Mouse (Mus musculus): ENCODE measurements around the gene Thsd7b. TPM values are rescaled to one million over a fixed set of nuclear protein-coding genes. Genes with fewer than 3 reads are reported as not detected.
A peak's percentile ranks its signal among the peaks of the same experiment; 100 is the strongest.

Gene Thsd7b
- polyA plus RNA-seq, 1 experiment from 2014 or later, result 0.82 TPM

GRCm38 (mm10) chr1:130066193-130066959, 793.3 kb downstream of the Thsd7b start:
- 77% methylated on average over 3 of the region's 3 CpGs for WGBS
- no peak overlapping the region for H3K4me2 ChIP-seq

DNA sequence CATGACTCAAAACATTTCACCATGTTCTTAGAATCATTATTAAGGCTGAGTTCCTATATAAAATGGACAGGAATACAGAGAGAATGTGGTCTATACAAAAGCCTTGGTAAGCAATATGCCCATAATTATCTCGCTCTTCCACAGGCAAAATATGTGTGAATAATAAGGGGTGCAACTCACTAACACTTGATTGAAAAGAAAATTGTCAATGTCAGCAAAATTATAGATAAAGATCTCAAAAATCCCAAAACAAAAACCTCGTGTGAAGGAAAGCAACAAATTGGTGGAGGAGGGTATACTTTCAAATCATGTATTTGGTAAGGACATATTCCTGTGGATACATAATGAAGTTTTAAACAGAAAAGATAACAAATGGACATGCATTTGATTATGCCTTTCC, 810.7 kb downstream of the Thsd7b start:
- H3K4me3 ChIP-seq (ENCODE audit: low read depth, low read length), result no peak overlapping the region
- no peak overlapping the region for H3K27ac ChIP-seq (ENCODE audit: low read depth, low read length)
- 69% methylated on average over 2 of the region's 2 CpGs for WGBS
- H3K9ac ChIP-seq (ENCODE audit: low read depth, low read length), result no peak overlapping the region
- no peaks in the 10 kb centered on the region for H3K9me3 ChIP-seq (ENCODE audit: control insufficient read depth, low read length)
- H3K36me3 ChIP-seq (ENCODE audit: control insufficient read depth, insufficient read depth, low read length), result no peaks in the 10 kb centered on the region
- no peaks in the 10 kb centered on the region for H3K27me3 ChIP-seq (replicated peaks; ENCODE audit: control insufficient read depth, insufficient read depth, low read length)
- no peak for ATAC-seq (replicated peaks; ENCODE audit: low FRiP score)
- H3K4me2 ChIP-seq, result no peak overlapping the region
- DNase-seq (ENCODE audit: low spot score), result no peak
- no peaks in the 10 kb centered on the region for H3K4me1 ChIP-seq (replicated peaks; ENCODE audit: control insufficient read depth, insufficient read depth, low read length)

More at GRCm38 (mm10) chr1:130066193-130066959, 793.3 kb downstream of the Thsd7b start:
- H3K4me1 ChIP-seq (replicated peaks; ENCODE audit: control insufficient read depth, insufficient read depth, low read length), result no peaks in the 10 kb centered on the region
- no peaks in the 10 kb centered on the region for H3K27me3 ChIP-seq (replicated peaks; ENCODE audit: control insufficient read depth, insufficient read depth, low read length)
- H3K9me3 ChIP-seq (ENCODE audit: control insufficient read depth, low read length), result no peaks in the 10 kb centered on the region
- no peak overlapping the region for H3K4me3 ChIP-seq (ENCODE audit: low read depth, low read length)
- ATAC-seq (replicated peaks; ENCODE audit: low FRiP score) (no peak), DNase-seq (ENCODE audit: low spot score) (no peak)
- H3K36me3 ChIP-seq (ENCODE audit: control insufficient read depth, insufficient read depth, low read length), result no peaks in the 10 kb centered on the region
- H3K27ac ChIP-seq (ENCODE audit: low read depth, low read length), result no peak overlapping the region
- no peak overlapping the region for H3K9ac ChIP-seq (ENCODE audit: low read depth, low read length)

DNA sequence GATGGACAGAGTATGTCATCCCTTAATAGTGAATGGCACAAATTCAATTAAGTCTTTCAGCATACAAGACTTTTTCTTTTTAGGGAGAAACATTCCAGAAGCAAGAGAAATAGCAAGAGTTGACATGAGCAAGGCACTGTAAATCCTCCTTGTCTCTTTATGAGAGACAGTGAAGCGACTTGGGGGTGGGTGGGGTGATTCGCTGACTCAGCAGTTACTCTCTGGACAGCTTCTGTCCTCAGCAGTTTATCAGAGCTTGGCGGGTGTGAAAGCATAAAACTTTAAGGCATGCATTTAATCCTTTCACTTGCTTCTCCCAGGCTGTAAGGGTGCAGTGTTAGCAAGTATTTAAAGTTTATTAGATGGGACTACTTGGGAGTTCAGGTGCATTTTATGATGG, 812.1 kb downstream of the Thsd7b start:
- DNase-seq (ENCODE audit: low spot score) (no peak), ATAC-seq (replicated peaks; ENCODE audit: low FRiP score) (no peak)
- H3K4me2 ChIP-seq, result no peak overlapping the region
- H3K9ac ChIP-seq (ENCODE audit: low read depth, low read length), result no peak overlapping the region
- no peaks in the 10 kb centered on the region for H3K36me3 ChIP-seq (ENCODE audit: control insufficient read depth, insufficient read depth, low read length)
- no peaks in the 10 kb centered on the region for H3K9me3 ChIP-seq (ENCODE audit: control insufficient read depth, low read length)
- no peak overlapping the region for H3K4me3 ChIP-seq (ENCODE audit: low read depth, low read length)
- WGBS, result 58% methylated on average over 3 of the region's 3 CpGs
- H3K27ac ChIP-seq (ENCODE audit: low read depth, low read length), result no peak overlapping the region
- H3K4me1 ChIP-seq (replicated peaks; ENCODE audit: control insufficient read depth, insufficient read depth, low read length), result no peaks in the 10 kb centered on the region
- no peaks in the 10 kb centered on the region for H3K27me3 ChIP-seq (replicated peaks; ENCODE audit: control insufficient read depth, insufficient read depth, low read length)

- no peak for ATAC-seq (replicated peaks; ENCODE audit: low FRiP score)
Measured at GRCm38 (mm10) chr1:130085910-130086309, 812.8 kb downstream of the Thsd7b start.

DNA sequence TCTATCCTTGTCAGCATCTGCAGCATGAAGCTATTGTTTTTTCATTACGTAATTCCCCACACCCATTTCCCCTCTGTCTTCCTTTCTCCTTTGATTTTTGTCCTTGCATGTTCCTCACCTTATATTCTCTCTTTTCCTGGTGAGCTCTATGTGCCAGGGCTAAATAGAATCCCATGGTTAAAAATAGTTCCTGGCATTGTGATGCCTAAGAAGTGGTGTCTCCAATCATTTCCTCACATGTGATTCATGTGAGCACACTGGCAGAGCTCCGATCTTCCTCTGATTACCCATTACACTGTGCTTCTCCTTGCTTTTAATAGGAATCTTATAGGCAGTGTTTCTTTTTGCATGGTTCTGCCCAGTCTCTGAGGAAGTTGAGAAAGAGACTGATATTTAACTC, 826.1 kb downstream of the Thsd7b start:
- H3K4me2 ChIP-seq, result no peak overlapping the region
- H3K4me3 ChIP-seq (ENCODE audit: low read depth, low read length), result no peak overlapping the region
- H3K27ac ChIP-seq (ENCODE audit: low read depth, low read length), result no peak overlapping the region
- H3K36me3 ChIP-seq (ENCODE audit: control insufficient read depth, insufficient read depth, low read length), result no peaks in the 10 kb centered on the region
- 73% methylated on average over 2 of the region's 2 CpGs for WGBS
- no peak for DNase-seq (ENCODE audit: low spot score)
- no peak overlapping the region for H3K9ac ChIP-seq (ENCODE audit: low read depth, low read length)
- H3K4me1 ChIP-seq (replicated peaks; ENCODE audit: control insufficient read depth, insufficient read depth, low read length), result no peaks in the 10 kb centered on the region
- H3K27me3 ChIP-seq (replicated peaks; ENCODE audit: control insufficient read depth, insufficient read depth, low read length), result no peaks in the 10 kb centered on the region
- H3K9me3 ChIP-seq (ENCODE audit: control insufficient read depth, low read length), result no peaks in the 10 kb centered on the region
- no peak for ATAC-seq (replicated peaks; ENCODE audit: low FRiP score)

More at GRCm38 (mm10) chr1:130085910-130086309, 812.8 kb downstream of the Thsd7b start:
- no peaks in the 10 kb centered on the region for H3K27me3 ChIP-seq (replicated peaks; ENCODE audit: control insufficient read depth, insufficient read depth, low read length)
- H3K27ac ChIP-seq (ENCODE audit: low read depth, low read length), result no peak overlapping the region
- DNase-seq (ENCODE audit: low spot score), result no peak
- H3K9ac ChIP-seq (ENCODE audit: low read depth, low read length), result no peak overlapping the region
- H3K4me2 ChIP-seq, result no peak overlapping the region
- H3K9me3 ChIP-seq (ENCODE audit: control insufficient read depth, low read length), result no peaks in the 10 kb centered on the region
- WGBS, result 79% methylated on average over 2 of the region's 2 CpGs
- no peak overlapping the region for H3K4me3 ChIP-seq (ENCODE audit: low read depth, low read length)
- no peaks in the 10 kb centered on the region for H3K4me1 ChIP-seq (replicated peaks; ENCODE audit: control insufficient read depth, insufficient read depth, low read length)
- no peaks in the 10 kb centered on the region for H3K36me3 ChIP-seq (ENCODE audit: control insufficient read depth, insufficient read depth, low read length)

- Histone ChIP-seq H3K27me3 (replicated peaks; ENCODE audit: control insufficient read depth, insufficient read depth, low read length) (no peaks in the 10 kb centered on the region), H3K27ac (ENCODE audit: low read depth, low read length) (peak overlapping the region; percentile 58; the same call in 1 of the 2 replicates), H3K4me3 (ENCODE audit: low read depth, low read length) (no peak overlapping the region), H3K9me3 (ENCODE audit: control insufficient read depth, low read length) (no peaks in the 10 kb centered on the region), H3K36me3 (ENCODE audit: control insufficient read depth, insufficient read depth, low read length) (no peaks in the 10 kb centered on the region), H3K9ac (ENCODE audit: low read depth, low read length) (no peak overlapping the region), H3K4me2 (peak overlapping the region; percentile 37), H3K4me1 (replicated peaks; ENCODE audit: control insufficient read depth, insufficient read depth, low read length) (peaks cover 12% of the 10 kb centered on the region)
- WGBS, result 32% methylated on average over 1 of the region's 1 CpGs
- peak; percentile 99 for ATAC-seq (replicated peaks; ENCODE audit: low FRiP score)
- DNase-seq (ENCODE audit: low spot score), result no peak
Measured at GRCm38 (mm10) chr1:130112580-130113314, 839.6 kb downstream of the Thsd7b start.

DNA sequence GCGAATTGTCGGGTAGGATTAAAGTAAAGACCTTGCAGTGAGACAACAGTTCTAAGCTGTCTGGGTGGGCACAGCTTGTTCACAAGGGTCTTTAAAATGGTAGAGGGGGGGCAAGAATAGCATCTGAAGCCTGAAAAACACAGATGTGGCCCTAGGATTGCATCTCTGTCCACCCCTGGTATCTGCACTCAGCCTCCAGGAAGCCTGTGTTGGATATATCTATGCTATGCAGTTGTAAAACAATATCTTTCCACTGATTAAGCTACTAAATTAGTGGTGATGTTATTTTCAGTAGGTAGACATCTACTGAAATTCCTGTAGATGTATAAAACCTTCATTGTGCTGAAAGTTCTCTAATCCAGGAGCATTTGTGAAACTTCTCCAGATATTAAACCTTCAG, 840.4 kb downstream of the Thsd7b start:
- H3K27me3 ChIP-seq (replicated peaks; ENCODE audit: control insufficient read depth, insufficient read depth, low read length), result no peaks in the 10 kb centered on the region
- H3K4me2 ChIP-seq, result peak overlapping the region; percentile 37
- H3K9me3 ChIP-seq (ENCODE audit: control insufficient read depth, low read length), result no peaks in the 10 kb centered on the region
- peak overlapping the region; percentile 58; the same call in 1 of the 2 replicates for H3K27ac ChIP-seq (ENCODE audit: low read depth, low read length)
- no peak overlapping the region for H3K9ac ChIP-seq (ENCODE audit: low read depth, low read length)
- WGBS, result 85% methylated on average over 2 of the region's 2 CpGs
- H3K36me3 ChIP-seq (ENCODE audit: control insufficient read depth, insufficient read depth, low read length), result no peaks in the 10 kb centered on the region
- peaks cover 12% of the 10 kb centered on the region for H3K4me1 ChIP-seq (replicated peaks; ENCODE audit: control insufficient read depth, insufficient read depth, low read length)
- no peak for DNase-seq (ENCODE audit: low spot score)
- H3K4me3 ChIP-seq (ENCODE audit: low read depth, low read length), result no peak overlapping the region
- ATAC-seq (replicated peaks; ENCODE audit: low FRiP score), result peak; percentile 84

- WGBS, result 76% methylated on average over 3 of the region's 3 CpGs
- no peak for ATAC-seq (replicated peaks; ENCODE audit: low FRiP score)
- no peak overlapping the region for H3K4me2 ChIP-seq
Measured at GRCm38 (mm10) chr1:130130901-130131300, 857.8 kb downstream of the Thsd7b start.

More at GRCm38 (mm10) chr1:130130901-130131300, 857.8 kb downstream of the Thsd7b start:
- Histone ChIP-seq H3K4me1 (replicated peaks; ENCODE audit: control insufficient read depth, insufficient read depth, low read length) (no peaks in the 10 kb centered on the region), H3K9ac (ENCODE audit: low read depth, low read length) (no peak overlapping the region), H3K27ac (ENCODE audit: low read depth, low read length) (no peak overlapping the region), H3K27me3 (replicated peaks; ENCODE audit: control insufficient read depth, insufficient read depth, low read length) (no peaks in the 10 kb centered on the region), H3K9me3 (ENCODE audit: control insufficient read depth, low read length) (no peaks in the 10 kb centered on the region), H3K36me3 (ENCODE audit: control insufficient read depth, insufficient read depth, low read length) (no peaks in the 10 kb centered on the region), H3K4me3 (ENCODE audit: low read depth, low read length) (no peak overlapping the region)
- no peak for DNase-seq (ENCODE audit: low spot score)
